Mouse (Mus musculus) ES-E14 (cell line): ENCODE measurements around the gene Grb10.

Experiments used
- HCFC1 ChIP-seq: IDR thresholded peaks from 2 replicates; pipeline ENCODE4 v1.6.1; 2012; ENCODE audit warnings: low read length, inconsistent platforms, borderline replicate concordance; ENCODE audit not compliant: insufficient read depth
- MAFK ChIP-seq: IDR thresholded peaks from 2 replicates; pipeline ENCODE4 v1.6.1; 2014; ENCODE audit warnings: mild to moderate bottlenecking, low read depth, low read length, inconsistent platforms; ENCODE audit not compliant: insufficient read depth
- ZNF384 ChIP-seq: IDR thresholded peaks from 2 replicates; pipeline ENCODE4 v1.6.1; 2012; ENCODE audit warnings: low read depth, low read length, inconsistent platforms

DNA sequence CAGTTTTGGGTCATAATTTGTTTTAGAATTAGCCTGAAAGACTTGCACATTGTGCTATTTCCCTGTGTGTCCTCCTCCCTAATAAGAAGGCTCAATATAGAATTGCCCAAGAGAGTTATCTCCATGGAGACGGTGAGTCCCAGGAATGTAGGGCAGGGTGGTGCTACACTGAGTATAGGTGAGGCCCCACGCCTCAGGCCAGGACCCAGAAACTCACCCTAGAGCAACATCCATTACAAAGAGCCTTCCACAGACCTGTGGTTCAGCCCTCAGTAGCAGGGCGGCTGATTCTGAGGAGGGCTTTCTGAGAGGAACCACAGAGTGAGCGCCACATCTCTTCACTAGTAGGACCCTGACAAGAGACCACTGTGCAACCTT lies 89.5 kb downstream of the Grb10 start:
- TF ChIP-seq HCFC1: no peak
- no peak for TF ChIP-seq ZNF384
- TF ChIP-seq MAFK: no peak
